Mouse (Mus musculus): Measurements from ENCODE around the gene Rsbn1l. TPM values are rescaled to one million over a fixed set of nuclear protein-coding genes. Genes with fewer than 3 reads are reported as not detected.

The Rsbn1l gene
- polyA plus RNA-seq (2015; fragmentation: Nextera tagmentation; extraction: Ambion mirVana): 5.1 and 5.3 TPM in 2 replicates

GRCm38 (mm10) chr5:20956298-20956697 is at the start of gene Rsbn1l:
Rsbn1l (minus strand) TSS chr5:20956398.

GRCm38 (mm10) chr5:20881915-20882800 is 74.0 kb downstream of the Rsbn1l start, which contains the start of the genes Phtf2 and Tmem60:
Phtf2 (minus strand) TSS chr5:20882124.
Tmem60 (plus strand) TSS chr5:20882191.

Other genes with a start within 250 kb of the Rsbn1l start
- 3.5 and 5.5 TPM in 2 replicates for gene Phtf2, start 74.3 kb downstream of the Rsbn1l start, polyA plus RNA-seq (2015; fragmentation: Nextera tagmentation; extraction: Ambion mirVana)
- gene Tmem60, start 74.2 kb downstream of the Rsbn1l start, polyA plus RNA-seq (2015; fragmentation: Nextera tagmentation; extraction: Ambion mirVana): 72.9 and 75.4 TPM in 2 replicates
- 15.2 and 18.7 TPM in 2 replicates for gene Ptpn12, start 99.5 kb upstream of the Rsbn1l start, polyA plus RNA-seq (2015; fragmentation: Nextera tagmentation; extraction: Ambion mirVana)
- 2.9 and 3.3 TPM in 2 replicates for gene Gsap, start 229.9 kb upstream of the Rsbn1l start, polyA plus RNA-seq (2015; fragmentation: Nextera tagmentation; extraction: Ambion mirVana)